Mouse (Mus musculus): ENCODE results near the gene Zfp580. TPM values are rescaled to one million over a fixed set of nuclear protein-coding genes. Genes with fewer than 3 reads are reported as not detected.
A peak's percentile ranks its signal among the peaks of the same experiment; 100 is the strongest.

The Zfp580 gene
- total and polyA plus RNA-seq, 3 experiments: 1.0 to 19.9 TPM; not detected in 1

GRCm38 (mm10) chr7:5081241-5081640 is 29.9 kb downstream of the Zfp580 start:
- H3K9me3 ChIP-seq (replicated peaks; ENCODE audit: insufficient read depth, low read length): no peaks in the 10 kb centered on the region
- peak overlapping the region; percentile 69 to 95 for H3K4me3 ChIP-seq (ENCODE audit: control insufficient read depth in 1 of 2, insufficient read depth in 1 of 2, low read depth in 2 of 2, low read length in 2 of 2)
- peak overlapping the region; percentile 3; the same call in 1 of the 2 replicates for H3K27ac ChIP-seq (ENCODE audit: control insufficient read depth, low read depth, low read length)
- TF ChIP-seq TCF12 (IDR thresholded peaks at IDR 0.05; ENCODE audit: low read depth, low read length): peak; percentile 52; the same call in 1 of the 2 replicates
- 0 out of 2 replicates have a peak, but pooled peaks have one; percentile 32 for TF ChIP-seq MXI1 (IDR thresholded peaks at IDR 0.05; ENCODE audit: low read depth, low read length)
- no peak for TF ChIP-seq KAT2A (conservative IDR thresholded peaks at IDR 0.05; ENCODE audit: low read depth, low read length)
- no peak for TF ChIP-seq SMC3 (IDR thresholded peaks at IDR 0.05; ENCODE audit: low read depth, low read length)
- TF ChIP-seq MEF2A (IDR thresholded peaks at IDR 0.05; ENCODE audit: extremely low read depth, insufficient replicate concordance, low read depth, low read length, poor library complexity, severe bottlenecking): no peak
- TF ChIP-seq TAL1 (IDR thresholded peaks at IDR 0.05; ENCODE audit: low read length): peak; percentile 69
- no peak for TF ChIP-seq UBTF (IDR thresholded peaks at IDR 0.05; ENCODE audit: borderline replicate concordance, insufficient read depth, low read depth, low read length)
- 0 out of 2 replicates have a peak, but pooled peaks have one; percentile 23 for TF ChIP-seq HCFC1 (IDR thresholded peaks at IDR 0.05; ENCODE audit: low read depth, low read length)
- TF ChIP-seq USF1 (IDR thresholded peaks at IDR 0.05; ENCODE audit: low read depth, low read length): no peak
- TF ChIP-seq TBP (IDR thresholded peaks at IDR 0.05; ENCODE audit: low read depth, low read length): no peak
- TF ChIP-seq MYC (IDR thresholded peaks at IDR 0.05; ENCODE audit: low read depth, low read length): no peak
- TF ChIP-seq ELF1 (IDR thresholded peaks at IDR 0.05; ENCODE audit: low read depth, low read length): no peak
- TF ChIP-seq ZMIZ1 (IDR thresholded peaks at IDR 0.05; ENCODE audit: low read depth, low read length): no peak
- TF ChIP-seq ZNF384 (IDR thresholded peaks at IDR 0.05; ENCODE audit: low read depth, low read length): no peak
- peak in 1 of 3 experiments; percentile 18; a peak in 2 of 6 replicates for TF ChIP-seq CTCF (IDR thresholded peaks at IDR 0.05 in 2 of 3, conservative IDR thresholded peaks at IDR 0.05 in 1 of 3; ENCODE audit: control insufficient read depth in 1 of 3, insufficient read depth in 1 of 3, low read depth in 2 of 3, low read length in 3 of 3, poor library complexity in 1 of 3, severe bottlenecking in 1 of 3)
- no peak for TF ChIP-seq ZKSCAN1 (IDR thresholded peaks at IDR 0.05; ENCODE audit: low read depth, low read length)
- peak; percentile 61; the same call in 1 of the 2 replicates for TF ChIP-seq SIN3A (IDR thresholded peaks at IDR 0.05; ENCODE audit: low read length)
- no peak for TF ChIP-seq E2F4 (IDR thresholded peaks at IDR 0.05; ENCODE audit: borderline replicate concordance, low read depth, low read length)
- no peak for TF ChIP-seq BHLHE40 (IDR thresholded peaks at IDR 0.05; ENCODE audit: borderline replicate concordance, low read depth, low read length)
- no peak for TF ChIP-seq ETS1 (IDR thresholded peaks at IDR 0.05; ENCODE audit: low read depth, low read length)
- TF ChIP-seq GATA1 (IDR thresholded peaks at IDR 0.05; ENCODE audit: low read depth, low read length): peak; percentile 44; the same call in 1 of the 2 replicates
- TF ChIP-seq NELFE (IDR thresholded peaks at IDR 0.05; ENCODE audit: low read depth, low read length): no peak
- no peak for TF ChIP-seq RAD21 (IDR thresholded peaks at IDR 0.05; ENCODE audit: low read depth, low read length)
- peak; percentile 43 to 73; a peak in 3 of 4 replicates for TF ChIP-seq EP300 (IDR thresholded peaks at IDR 0.05; ENCODE audit: low read depth in 1 of 2, low read length in 2 of 2)
- peaks cover 24 to 51% of the 10 kb centered on the region in 2 experiments for H3K36me3 ChIP-seq (ENCODE audit: control insufficient read depth in 1 of 2, insufficient read depth in 2 of 2, low read length in 2 of 2)
- H3K27me3 ChIP-seq (ENCODE audit: control insufficient read depth in 1 of 2, insufficient read depth in 2 of 2, low read length in 2 of 2): no peaks in the 10 kb centered on the region
- H3K79me2 ChIP-seq (ENCODE audit: control insufficient read depth, insufficient read depth, low read length, poor library complexity): peaks cover 43% of the 10 kb centered on the region
- H3K9ac ChIP-seq (ENCODE audit: control insufficient read depth, low read depth, low read length, poor library complexity, severe bottlenecking): peak overlapping the region; percentile 91
- DNase-seq (ENCODE audit: low read depth, low spot score): peak; percentile 75
- H3K4me1 ChIP-seq (ENCODE audit: control insufficient read depth in 1 of 2, insufficient read depth in 2 of 2, low read length in 2 of 2): peaks cover 13 to 41% of the 10 kb centered on the region in 2 experiments
